Mouse (Mus musculus): ENCODE measurements around the gene Pin4. TPM values are rescaled to one million over a fixed set of nuclear protein-coding genes. Genes with fewer than 3 reads are reported as not detected.

Gene Pin4
- polyA plus RNA-seq, 1 experiment from 2014 or later, result 60.2 TPM

- Histone ChIP-seq H3K9me3 (ENCODE audit: control insufficient read depth, low read length) (no peaks in the 10 kb centered on the region), H3K27ac (no peak overlapping the region), H3K4me3 (replicated peaks; ENCODE audit: low read length) (no peak overlapping the region), H3K27me3 (ENCODE audit: control insufficient read depth, insufficient read depth, low read length) (no peaks in the 10 kb centered on the region), H3K9ac (no peak overlapping the region), H3K4me1 (replicated peaks; ENCODE audit: control insufficient read depth, insufficient read depth, low read length) (0 out of 2 replicates have a peak, but pooled peaks cover 2% of the 10 kb centered on the region), H3K36me3 (replicated peaks; ENCODE audit: control insufficient read depth, insufficient read depth) (peaks cover 23% of the 10 kb centered on the region), H3K4me2 (replicated peaks) (no peak overlapping the region)
- DNase-seq (ENCODE audit: low spot score), result no peak
- 96% methylated on average over 2 of the region's 2 CpGs for WGBS
- ATAC-seq (ENCODE audit: low FRiP score), result no peak
Observed at GRCm38 (mm10) chrX:102121321-102121720, 2.1 kb downstream of the Pin4 start.

- ATAC-seq (ENCODE audit: low FRiP score) (no peak), DNase-seq (ENCODE audit: low spot score) (no peak)
- 88% methylated on average over 1 of the region's 1 CpGs for WGBS
- H3K4me2 ChIP-seq (replicated peaks), result no peak overlapping the region
- H3K4me3 ChIP-seq (replicated peaks; ENCODE audit: low read length), result no peak overlapping the region
- no peaks in the 10 kb centered on the region; the same call in 1 of the 2 replicates for H3K27me3 ChIP-seq (ENCODE audit: control insufficient read depth, insufficient read depth, low read length)
- no peak overlapping the region for H3K27ac ChIP-seq
- H3K9ac ChIP-seq, result no peak overlapping the region
- H3K9me3 ChIP-seq (ENCODE audit: control insufficient read depth, low read length), result no peaks in the 10 kb centered on the region
- no peaks in the 10 kb centered on the region for H3K36me3 ChIP-seq (replicated peaks; ENCODE audit: control insufficient read depth, insufficient read depth)
- H3K4me1 ChIP-seq (replicated peaks; ENCODE audit: control insufficient read depth, insufficient read depth, low read length), result no peaks in the 10 kb centered on the region
Observed at GRCm38 (mm10) chrX:102141157-102141556, 21.9 kb downstream of the Pin4 start.

- ATAC-seq (ENCODE audit: low FRiP score) (peak; percentile 99), DNase-seq (ENCODE audit: low spot score) (peak; percentile 90)
- 9% methylated on average over 34 of the region's 42 CpGs for WGBS
- H3K4me3 ChIP-seq (replicated peaks; ENCODE audit: low read length), result peak within 1 kb of the TSS; percentile 38
- no peaks in the 10 kb centered on the region for H3K27me3 ChIP-seq (ENCODE audit: control insufficient read depth, insufficient read depth, low read length)
- no peaks in the 10 kb centered on the region for H3K4me1 ChIP-seq (replicated peaks; ENCODE audit: control insufficient read depth, insufficient read depth, low read length)
- no peak within 1 kb of the TSS for H3K27ac ChIP-seq
- no peaks in the 10 kb centered on the region for H3K9me3 ChIP-seq (ENCODE audit: control insufficient read depth, low read length)
- no peaks in the 10 kb centered on the region for H3K36me3 ChIP-seq (replicated peaks; ENCODE audit: control insufficient read depth, insufficient read depth)
- peak within 1 kb of the TSS; percentile 28; the same call in 1 of the 2 replicates for H3K9ac ChIP-seq
- peak within 1 kb of the TSS; percentile 53 for H3K4me2 ChIP-seq (replicated peaks)
Observed at GRCm38 (mm10) chrX:102156618-102157422, 37.6 kb downstream of the Pin4 start, which contains the start of gene Ercc6l. TSS of gene Ercc6l (minus strand) at chrX:102157091.

GRCm38 (mm10) chrX:102157423-102157791 lies 38.2 kb downstream of the Pin4 start:
- Histone ChIP-seq H3K27ac (no peak overlapping the region), H3K9ac (peak overlapping the region; percentile 28; the same call in 1 of the 2 replicates), H3K27me3 (ENCODE audit: control insufficient read depth, insufficient read depth, low read length) (no peaks in the 10 kb centered on the region), H3K9me3 (ENCODE audit: control insufficient read depth, low read length) (no peaks in the 10 kb centered on the region), H3K4me2 (replicated peaks) (peak overlapping the region; percentile 43), H3K36me3 (replicated peaks; ENCODE audit: control insufficient read depth, insufficient read depth) (no peaks in the 10 kb centered on the region), H3K4me1 (replicated peaks; ENCODE audit: control insufficient read depth, insufficient read depth, low read length) (no peaks in the 10 kb centered on the region), H3K4me3 (replicated peaks; ENCODE audit: low read length) (peak overlapping the region; percentile 38)
- WGBS, result 54% methylated on average over 5 of the region's 5 CpGs
- no peak; the same call in 1 of the 2 replicates for ATAC-seq (ENCODE audit: low FRiP score)
- DNase-seq (ENCODE audit: low spot score), result no peak

- Histone ChIP-seq H3K4me3 (replicated peaks; ENCODE audit: low read length) (no peak overlapping the region), H3K27ac (no peak overlapping the region), H3K4me1 (replicated peaks; ENCODE audit: control insufficient read depth, insufficient read depth, low read length) (no peaks in the 10 kb centered on the region), H3K9me3 (ENCODE audit: control insufficient read depth, low read length) (no peaks in the 10 kb centered on the region), H3K9ac (no peak overlapping the region), H3K27me3 (ENCODE audit: control insufficient read depth, insufficient read depth, low read length) (no peaks in the 10 kb centered on the region), H3K4me2 (replicated peaks) (no peak overlapping the region), H3K36me3 (replicated peaks; ENCODE audit: control insufficient read depth, insufficient read depth) (no peaks in the 10 kb centered on the region)
- no peak for DNase-seq (ENCODE audit: low spot score)
- ATAC-seq (ENCODE audit: low FRiP score), result no peak
- 42% methylated on average over 2 of the region's 2 CpGs for WGBS
Observed at GRCm38 (mm10) chrX:102159778-102160177, 40.5 kb downstream of the Pin4 start.

- no peaks in the 10 kb centered on the region for H3K36me3 ChIP-seq (replicated peaks; ENCODE audit: control insufficient read depth, insufficient read depth)
- H3K4me1 ChIP-seq (replicated peaks; ENCODE audit: control insufficient read depth, insufficient read depth, low read length), result no peaks in the 10 kb centered on the region
- H3K9me3 ChIP-seq (ENCODE audit: control insufficient read depth, low read length), result no peaks in the 10 kb centered on the region
- no peak overlapping the region for H3K4me2 ChIP-seq (replicated peaks)
- 75% methylated on average over 2 of the region's 2 CpGs for WGBS
- H3K27ac ChIP-seq, result no peak overlapping the region
- DNase-seq (ENCODE audit: low spot score), result no peak
- no peak overlapping the region for H3K9ac ChIP-seq
- no peaks in the 10 kb centered on the region for H3K27me3 ChIP-seq (ENCODE audit: control insufficient read depth, insufficient read depth, low read length)
- no peak overlapping the region for H3K4me3 ChIP-seq (replicated peaks; ENCODE audit: low read length)
- ATAC-seq (ENCODE audit: low FRiP score), result no peak
Observed at GRCm38 (mm10) chrX:102160528-102160927, 41.3 kb downstream of the Pin4 start.

GRCm38 (mm10) chrX:102163096-102163495 lies 43.8 kb downstream of the Pin4 start:
- Histone ChIP-seq H3K9me3 (ENCODE audit: control insufficient read depth, low read length) (no peaks in the 10 kb centered on the region), H3K4me1 (replicated peaks; ENCODE audit: control insufficient read depth, insufficient read depth, low read length) (no peaks in the 10 kb centered on the region), H3K36me3 (replicated peaks; ENCODE audit: control insufficient read depth, insufficient read depth) (no peaks in the 10 kb centered on the region), H3K27ac (no peak overlapping the region), H3K9ac (no peak overlapping the region), H3K27me3 (ENCODE audit: control insufficient read depth, insufficient read depth, low read length) (no peaks in the 10 kb centered on the region), H3K4me3 (replicated peaks; ENCODE audit: low read length) (no peak overlapping the region), H3K4me2 (replicated peaks) (no peak overlapping the region)
- ATAC-seq (ENCODE audit: low FRiP score) (no peak), DNase-seq (ENCODE audit: low spot score) (no peak)
- WGBS, result 43% methylated on average over 2 of the region's 2 CpGs

- ATAC-seq (ENCODE audit: low FRiP score) (no peak), DNase-seq (ENCODE audit: low spot score) (no peak)
- H3K4me1 ChIP-seq (replicated peaks; ENCODE audit: control insufficient read depth, insufficient read depth, low read length), result no peaks in the 10 kb centered on the region
- no peaks in the 10 kb centered on the region for H3K27me3 ChIP-seq (ENCODE audit: control insufficient read depth, insufficient read depth, low read length)
- 77% methylated on average over 4 of the region's 4 CpGs for WGBS
- H3K4me2 ChIP-seq (replicated peaks), result no peak overlapping the region
- H3K4me3 ChIP-seq (replicated peaks; ENCODE audit: low read length), result no peak overlapping the region
- H3K36me3 ChIP-seq (replicated peaks; ENCODE audit: control insufficient read depth, insufficient read depth), result no peaks in the 10 kb centered on the region
- H3K9me3 ChIP-seq (ENCODE audit: control insufficient read depth, low read length), result no peaks in the 10 kb centered on the region
- H3K27ac ChIP-seq, result no peak overlapping the region
- H3K9ac ChIP-seq, result no peak overlapping the region
Observed at GRCm38 (mm10) chrX:102163529-102163928, 44.3 kb downstream of the Pin4 start.

GRCm38 (mm10) chrX:102166521-102166920 lies 47.3 kb downstream of the Pin4 start:
- Histone ChIP-seq H3K4me1 (replicated peaks; ENCODE audit: control insufficient read depth, insufficient read depth, low read length) (no peaks in the 10 kb centered on the region), H3K27me3 (ENCODE audit: control insufficient read depth, insufficient read depth, low read length) (no peaks in the 10 kb centered on the region), H3K4me2 (replicated peaks) (no peak overlapping the region), H3K27ac (peak overlapping the region; percentile 51; the same call in 1 of the 2 replicates), H3K36me3 (replicated peaks; ENCODE audit: control insufficient read depth, insufficient read depth) (no peaks in the 10 kb centered on the region), H3K4me3 (replicated peaks; ENCODE audit: low read length) (no peak overlapping the region), H3K9ac (no peak overlapping the region), H3K9me3 (ENCODE audit: control insufficient read depth, low read length) (no peaks in the 10 kb centered on the region)
- WGBS, result 50% methylated on average over 5 of the region's 5 CpGs
- no peak for ATAC-seq (ENCODE audit: low FRiP score)
- DNase-seq (ENCODE audit: low spot score), result no peak

Data from hindbrain, embryonic 14.5 days (tissue).